Mouse (Mus musculus): Measurements from ENCODE around the gene Zfp954. TPM values are rescaled to one million over a fixed set of nuclear protein-coding genes. Genes with fewer than 3 reads are reported as not detected.

The Zfp954 gene
- polyA plus RNA-seq (2017; shearing (Covaris generic)), result 71.0 TPM

DNA sequence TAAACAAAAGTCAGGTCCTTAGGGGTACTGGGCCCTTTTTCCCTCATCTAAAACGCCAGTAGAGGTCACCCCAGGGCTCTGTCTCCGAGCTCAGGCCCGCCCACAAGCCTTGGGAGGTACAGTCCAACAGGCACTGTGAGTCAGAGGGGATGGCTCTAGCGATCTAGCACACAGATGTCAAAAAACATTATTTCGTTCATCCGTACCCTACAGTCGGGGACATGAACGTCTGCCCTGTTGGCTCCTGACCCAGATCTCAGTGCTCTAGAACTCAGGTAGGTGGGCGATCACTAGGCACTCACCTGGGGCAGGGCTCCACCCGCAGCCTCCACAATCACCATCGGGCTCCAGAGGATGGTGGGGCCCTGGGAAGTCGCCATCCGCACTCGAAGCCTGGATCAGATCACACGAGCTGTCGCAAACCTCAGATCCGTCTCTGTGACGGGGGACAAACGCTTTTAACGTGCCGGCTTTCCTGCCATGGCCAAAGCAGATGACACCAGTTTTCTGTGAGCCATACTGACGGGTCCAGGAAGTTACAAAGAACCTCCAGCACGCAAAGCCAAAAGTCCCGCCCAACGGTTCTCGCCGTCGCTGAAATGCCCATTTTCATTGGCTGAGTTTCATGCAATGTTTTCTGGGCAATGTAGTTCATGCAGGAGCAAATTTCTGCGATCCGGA is at the start of gene Zfp954:
Gene Zfp954 (minus strand): TSS at position 568 of the 681 bp plus-strand sequence.

DNA sequence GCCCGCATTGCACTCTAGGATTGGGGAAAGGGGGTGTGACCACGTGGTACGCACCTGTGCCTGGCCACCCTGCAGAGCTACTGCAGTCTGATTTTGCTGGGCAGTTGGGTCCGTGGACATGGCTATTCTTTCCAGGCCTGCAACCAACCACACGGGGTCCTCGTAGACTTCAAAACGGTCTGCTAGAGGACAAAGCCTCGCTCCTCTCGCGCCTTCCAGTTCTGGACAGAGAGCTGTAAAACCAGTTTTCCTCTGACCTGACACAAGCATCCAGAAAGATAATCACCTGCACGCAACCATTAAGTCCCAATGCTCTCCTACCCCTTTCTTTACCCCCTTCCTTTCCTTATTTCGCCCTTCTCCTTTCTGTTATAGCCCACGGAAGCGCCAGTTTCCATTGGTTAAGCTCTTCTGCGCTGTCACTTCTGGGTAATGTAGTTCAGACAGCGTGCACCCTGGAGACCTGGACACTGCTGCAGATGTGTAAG is 15.1 kb upstream of the Zfp954 start, which contains the start of gene Zfp773:
Gene Zfp773 (minus strand): TSS at position 377 of the 488 bp plus-strand sequence.

Other genes starting within 250 kb of the Zfp954 start
- gene Aurkc, start 126.2 kb downstream of the Zfp954 start, polyA plus RNA-seq (2017; shearing (Covaris generic)), result not detected
- 16.5 TPM for gene Zfp773, start 15.3 kb upstream of the Zfp954 start, polyA plus RNA-seq (2017; shearing (Covaris generic))
- gene Zfp418, start 49.8 kb upstream of the Zfp954 start, polyA plus RNA-seq (2017; shearing (Covaris generic)), result 2.9 TPM
- 3.5 TPM for gene Zfp772, start 88.5 kb upstream of the Zfp954 start, polyA plus RNA-seq (2017; shearing (Covaris generic))
- gene Vmn2r29, start 125.8 kb upstream of the Zfp954 start, polyA plus RNA-seq (2017; shearing (Covaris generic)), result 0.61 TPM
- 0.41 TPM for gene Gm45844, start 156.8 kb upstream of the Zfp954 start, polyA plus RNA-seq (2017; shearing (Covaris generic))
- gene Clcn4, start 179.4 kb upstream of the Zfp954 start, polyA plus RNA-seq (2017; shearing (Covaris generic)), result 70.6 TPM
- not detected for gene Vmn2r30, start 216.1 kb upstream of the Zfp954 start, polyA plus RNA-seq (2017; shearing (Covaris generic))